Mouse (Mus musculus) induced T-regulatory cell, adult 2 months (primary cell): ENCODE measurements at regions not wholly inside any gene's neighbourhood (a gene's known extent, or its start where the extent isn't known, plus 50 kb on each side); places are given as distances from the start of the nearest gene placed in this dataset.
"Not testable (repeated sequence)": the region's sequence is repeated elsewhere in the genome, so short reads cannot be mapped to it uniquely, and the experiment has no call there.

Experiments
- DNase-seq: peaks from one replicate; pipeline ENCODE4 v3.0.0-alpha.2; 2012; ENCODE audit warnings: low read depth

- DNase-seq: no peak
Observed at GRCm38 (mm10) chr5:17208554-17209283, 164.3 kb upstream of the Speer4f2 start.

GRCm38 (mm10) chr5:17210723-17211245, 162.2 kb upstream of the Speer4f2 start:
- no peak for DNase-seq

DNA sequence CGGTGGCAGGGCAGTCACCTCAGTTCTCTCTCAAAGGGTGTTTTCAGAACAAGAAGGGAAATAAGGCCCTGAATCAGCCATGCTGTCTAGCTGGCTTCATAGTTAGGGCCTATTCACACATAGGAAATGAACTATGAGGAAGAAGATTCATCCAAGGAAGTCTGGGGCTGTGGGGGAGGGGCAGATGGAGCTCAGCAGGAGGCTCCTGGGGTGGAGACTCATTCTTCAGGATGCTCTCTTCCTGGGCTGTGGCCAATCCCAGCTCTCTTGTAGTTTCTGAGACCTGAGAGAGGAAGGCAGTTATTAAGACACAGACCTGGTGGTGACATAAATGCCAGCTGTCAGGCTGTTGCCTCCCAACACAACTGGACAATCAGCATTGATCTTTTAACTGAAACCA, 149.4 kb upstream of the Speer4f2 start:
- not testable (repeated sequence) for DNase-seq

GRCm38 (mm10) chr5:17247732-17248606, 125.0 kb upstream of the Speer4f2 start:
- DNase-seq: no peak

- no peak for DNase-seq
Observed at GRCm38 (mm10) chr5:17260541-17261325, 112.2 kb upstream of the Speer4f2 start.

DNA sequence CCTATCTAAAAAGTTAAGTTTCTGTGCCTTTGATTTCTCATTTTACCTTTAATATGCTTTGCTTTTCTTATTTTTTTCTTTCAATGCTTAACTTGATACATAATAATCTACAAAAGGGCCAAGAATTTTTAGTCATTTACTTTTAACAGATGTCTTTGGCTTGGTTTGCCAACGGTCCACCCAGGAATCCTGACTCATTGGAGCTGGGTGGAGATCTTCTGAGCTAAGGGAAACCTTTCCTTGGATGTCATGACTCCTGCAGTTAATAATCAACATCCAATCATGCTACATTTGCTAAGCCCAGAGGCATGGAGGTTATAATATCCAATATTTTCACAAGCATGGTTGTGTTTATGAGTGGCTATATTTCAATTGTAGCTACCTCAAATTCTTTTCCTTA, 110.9 kb upstream of the Speer4f2 start:
- no peak for DNase-seq

DNA sequence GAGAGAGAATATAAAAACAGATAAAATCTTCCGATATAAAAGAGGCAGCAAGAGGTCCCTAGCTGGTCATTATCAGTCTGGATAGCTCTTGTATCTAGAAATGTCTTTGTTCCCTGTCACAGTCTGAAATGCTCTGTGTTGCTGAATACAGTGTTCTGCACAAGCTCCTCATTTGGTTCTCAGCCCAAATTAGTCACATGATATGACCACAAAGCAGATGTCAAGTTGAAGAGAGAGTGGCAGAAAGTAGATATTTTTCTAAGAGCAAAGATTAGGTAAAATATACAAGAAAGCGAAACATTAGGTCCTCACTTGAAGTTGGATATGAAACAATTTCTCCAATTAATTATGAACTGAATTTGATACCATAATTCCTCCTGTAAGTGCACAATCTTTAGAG, 101.8 kb upstream of the Speer4f2 start:
- DNase-seq: no peak

- DNase-seq: no peak
Observed at GRCm38 (mm10) chr5:17271722-17272479, 101.1 kb upstream of the Speer4f2 start.

GRCm38 (mm10) chr5:17275346-17275745, 97.6 kb upstream of the Speer4f2 start:
- no peak for DNase-seq

GRCm38 (mm10) chr5:17276782-17277578, 96.0 kb upstream of the Speer4f2 start:
- DNase-seq: no peak

DNA sequence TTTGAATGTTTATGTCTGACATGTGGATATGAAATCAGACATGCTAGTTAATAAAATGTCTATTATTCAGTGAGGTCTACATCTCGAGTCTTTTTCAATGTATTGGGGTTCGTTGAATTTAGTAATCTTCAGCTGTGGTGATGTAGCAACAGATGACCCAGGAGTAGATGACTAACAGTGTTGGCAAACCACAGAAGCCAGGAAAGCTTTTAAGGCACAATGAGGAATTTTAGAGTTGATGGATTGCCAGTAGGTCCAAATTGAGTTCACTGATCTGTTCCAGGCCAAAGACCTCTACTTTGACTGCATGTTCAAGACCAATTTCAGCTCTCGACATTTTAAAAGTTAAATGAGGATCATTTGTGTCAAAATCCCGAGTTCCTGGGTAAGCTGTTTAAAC, 92.8 kb upstream of the Speer4f2 start:
- no peak for DNase-seq

DNA sequence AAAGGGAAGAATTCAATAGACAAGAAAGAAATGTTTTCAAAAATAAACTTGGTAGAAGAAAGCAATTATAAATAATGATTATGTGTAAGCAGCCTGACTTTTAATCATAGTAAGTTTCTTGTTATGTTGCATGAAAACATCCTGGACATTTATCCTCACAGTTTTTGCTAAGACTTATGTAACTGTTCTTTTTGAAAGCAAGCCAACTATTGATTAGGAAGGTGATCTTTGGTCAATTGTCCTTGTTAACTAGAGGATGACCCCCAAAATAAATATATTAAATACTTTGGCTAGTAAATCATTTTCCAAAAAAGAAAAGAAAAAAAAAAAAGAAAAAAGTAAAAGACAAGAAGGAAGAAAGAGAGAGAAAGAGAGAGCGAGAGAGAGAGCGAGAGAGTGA, 92.0 kb upstream of the Speer4f2 start:
- DNase-seq: no peak

DNA sequence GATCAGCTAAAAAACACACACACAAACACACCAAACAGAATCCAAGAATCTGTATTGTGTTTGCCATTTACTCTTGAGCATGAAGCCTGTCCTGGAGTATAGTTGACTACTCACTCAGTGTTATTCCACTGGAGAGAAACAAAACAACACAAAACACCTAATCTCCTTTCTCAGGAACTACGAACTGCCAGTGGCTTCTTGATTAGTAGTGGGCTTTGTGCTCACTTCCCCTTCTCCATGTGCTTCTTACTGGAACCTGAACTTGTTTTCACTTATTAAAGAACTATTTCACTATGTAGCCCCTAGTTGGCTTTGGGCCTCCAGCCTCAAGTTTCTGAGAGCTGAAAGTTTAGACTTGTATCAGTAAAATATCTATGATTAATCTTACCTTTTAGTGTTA, 84.0 kb upstream of the Speer4f2 start:
- no peak for DNase-seq

DNA sequence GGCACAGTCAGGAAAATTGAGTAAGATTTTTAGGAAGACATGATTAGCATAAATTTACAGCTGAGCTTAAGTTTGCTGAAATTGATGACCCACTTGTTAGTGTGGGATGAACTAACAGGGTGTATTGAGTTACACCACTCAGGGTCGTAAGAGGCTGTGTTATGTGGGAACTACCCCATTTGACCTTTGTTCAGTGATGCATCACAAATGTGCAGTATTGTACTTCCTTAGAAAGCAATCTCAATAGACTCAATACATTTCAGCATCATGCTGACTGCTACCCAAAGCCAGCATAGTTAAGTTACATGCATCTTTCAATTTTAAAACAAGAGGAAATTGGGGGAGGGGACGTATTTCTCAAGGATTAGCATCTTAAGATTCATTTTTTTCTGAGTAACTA, 80.4 kb upstream of the Speer4f2 start:
- no peak for DNase-seq

- DNase-seq: no peak
Observed at GRCm38 (mm10) chr5:17296571-17297035, 76.4 kb upstream of the Speer4f2 start.

DNA sequence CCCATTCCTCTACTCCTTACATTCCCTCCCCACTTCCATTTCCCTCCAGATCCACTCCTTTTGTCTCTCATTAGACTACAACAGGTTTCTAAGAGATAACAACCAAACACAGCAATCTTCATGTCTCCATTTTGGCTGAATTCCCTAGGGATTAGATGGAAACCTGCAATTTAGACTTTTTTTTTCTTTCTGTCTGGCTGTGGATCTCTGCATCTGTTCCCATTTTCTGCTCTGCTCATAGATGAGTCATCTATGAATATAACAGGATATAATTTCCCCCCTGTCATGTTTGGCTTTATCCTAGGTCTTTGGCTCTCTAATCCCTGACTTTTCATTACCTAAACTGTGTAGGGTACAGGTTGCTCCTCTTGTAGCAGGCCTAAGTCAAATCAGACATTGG, 73.1 kb upstream of the Speer4f2 start:
- no peak for DNase-seq

DNA sequence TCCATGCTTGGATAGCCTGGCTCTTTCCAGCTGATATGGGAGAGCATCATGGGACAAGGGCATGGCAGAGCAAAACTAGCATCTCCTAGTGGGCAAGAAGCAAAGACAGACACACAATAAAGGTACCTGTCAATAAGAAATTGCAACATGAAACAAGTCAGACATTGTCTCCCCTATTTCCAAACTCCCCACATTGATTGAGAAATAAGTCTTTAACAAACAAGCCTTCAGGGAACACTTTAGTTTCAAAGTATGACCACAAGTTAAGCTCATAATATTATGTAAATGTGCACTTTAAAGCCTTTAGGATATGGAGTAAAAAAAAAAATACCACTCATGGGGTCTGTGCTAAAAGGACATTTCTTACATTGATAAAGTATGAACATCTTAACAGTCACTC, 51.5 kb upstream of the Speer4f2 start:
- DNase-seq: no peak
